Mouse (Mus musculus) hindbrain, embryonic 16.5 days (tissue): ENCODE data around the gene Eva1b. TPM values are rescaled to one million over a fixed set of nuclear protein-coding genes. Genes with fewer than 3 reads are reported as not detected.
A peak's percentile ranks its signal among the peaks of the same experiment; 100 is the strongest.

Experiments used
- ATAC-seq: fragments of 200-750 bp; cut with Nextera tagmentation; 2 replicates; pipeline ENCODE4 v1.8.0; 2017; ENCODE audit warnings: moderate TSS enrichment, moderate library complexity
- H3K27ac ChIP-seq: fragments of 300-500 bp; sonication (generic); 2 replicates; pipeline ENCODE4 v1.5.1; 2014; ENCODE audit warnings: low read depth, mild to moderate bottlenecking, control low read depth, low read length, moderate library complexity
- H3K27me3 ChIP-seq: fragments of 300-500 bp; sonication (generic); replicated peaks from 2 replicates; pipeline ENCODE4 v1.6.1; 2014; ENCODE audit warnings: low read length; ENCODE audit not compliant: control insufficient read depth, insufficient read depth
- H3K36me3 ChIP-seq: fragments of 300-500 bp; sonication (generic); 2 replicates; pipeline ENCODE4 v1.6.1; 2014; ENCODE audit warnings: mild to moderate bottlenecking, low read length, moderate library complexity, mixed read lengths; ENCODE audit not compliant: control insufficient read depth, insufficient read depth
- H3K4me1 ChIP-seq: fragments of 300-500 bp; sonication (generic); 2 replicates; pipeline ENCODE4 v1.6.1; 2014; ENCODE audit warnings: low read depth, low read length; ENCODE audit not compliant: control insufficient read depth, insufficient read depth
- H3K4me2 ChIP-seq: fragments of 300-500 bp; sonication (generic); 2 replicates; pipeline ENCODE4 v1.6.1; 2014; ENCODE audit warnings: mild to moderate bottlenecking, low read length, control low read depth, moderate library complexity
- H3K4me3 ChIP-seq: fragments of 300-500 bp; sonication (generic); 2 replicates; pipeline ENCODE4 v1.5.1; 2014; ENCODE audit warnings: mild to moderate bottlenecking, low read length, control low read depth, moderate library complexity
- H3K9ac ChIP-seq: fragments of 300-500 bp; sonication (generic); 2 replicates; pipeline ENCODE4 v1.6.1; 2014; ENCODE audit warnings: low read depth, mild to moderate bottlenecking, control low read depth, low read length, moderate library complexity
- H3K9me3 ChIP-seq: fragments of 300-500 bp; sonication (generic); 2 replicates; pipeline ENCODE4 v1.6.1; 2014; ENCODE audit warnings: mild to moderate bottlenecking, low read length, moderate library complexity; ENCODE audit not compliant: control insufficient read depth
- WGBS: fragments of 180-500 bp; shearing (Covaris S2); extraction: QIAGEN DNeasy Blood & Tissue Kit; methylation state at CpG from one replicate; pipeline ENCODE4 v1.1.7; 2014; 5-methylcytosine and 5-hydroxymethylcytosine counted together
- polyA plus RNA-seq: library from polyadenylated mRNA; unstranded; fragments of >200 nt; fragmentation: Nextera tagmentation; extraction: Ambion mirVana; gene quantifications from 2 replicates; pipeline ENCODE4 v1.2.1, GENCODE M21; 2015

The Eva1b gene
- 11.8 and 13.7 TPM in 2 replicates for polyA plus RNA-seq

- peak within 1 kb of the TSS; percentile 47 for H3K4me3 ChIP-seq
- H3K36me3 ChIP-seq: no peaks in the 10 kb centered on the region
- peak within 1 kb of the TSS; percentile 63 for H3K9ac ChIP-seq
- H3K4me2 ChIP-seq: peak within 1 kb of the TSS; percentile 72
- ATAC-seq: no peak
- H3K9me3 ChIP-seq: no peaks in the 10 kb centered on the region
- H3K27ac ChIP-seq: peak within 1 kb of the TSS; percentile 64
- H3K27me3 ChIP-seq: peaks cover 26% of the 10 kb centered on the region
- peaks cover 12% of the 10 kb centered on the region for H3K4me1 ChIP-seq
- whole genome bisulfite sequencing: 2% methylated on average over 24 of the region's 24 CpGs
Measured at GRCm38 (mm10) chr4:126147533-126148160, at the start of gene Eva1b. Eva1b (plus strand) TSS chr4:126147744.

DNA sequence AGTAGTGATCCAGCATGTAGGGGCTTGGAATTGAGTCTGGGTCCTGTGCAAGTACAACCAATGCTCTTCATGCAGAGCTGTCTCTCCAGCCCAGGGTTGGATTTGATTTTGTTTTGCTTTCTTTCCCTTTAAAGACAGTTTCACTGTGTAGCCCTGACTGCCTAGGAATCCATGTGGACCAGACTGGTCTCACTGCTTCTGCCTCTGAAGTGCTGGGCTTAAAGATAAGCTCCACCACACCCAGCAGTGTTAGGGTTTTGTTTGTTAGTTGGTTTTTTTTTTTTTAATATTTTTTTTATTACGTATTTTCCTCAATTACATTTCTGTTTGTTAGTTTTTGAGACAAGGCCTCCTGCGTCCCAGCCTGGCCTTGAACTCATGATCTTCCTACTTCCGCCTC is 48.2 kb upstream of the Eva1b start:
- H3K36me3 ChIP-seq: no peaks in the 10 kb centered on the region
- no peak overlapping the region for H3K27ac ChIP-seq
- peaks cover 10% of the 10 kb centered on the region for H3K4me1 ChIP-seq
- no peak for ATAC-seq
- WGBS: 94% methylated on average over 3 of the region's 3 CpGs
- H3K4me2 ChIP-seq: no peak overlapping the region
- H3K9ac ChIP-seq: no peak overlapping the region
- H3K4me3 ChIP-seq: no peak overlapping the region
- no peaks in the 10 kb centered on the region for H3K9me3 ChIP-seq
- no peaks in the 10 kb centered on the region for H3K27me3 ChIP-seq

- no peak overlapping the region for H3K4me2 ChIP-seq
- H3K4me3 ChIP-seq: no peak overlapping the region
- no peaks in the 10 kb centered on the region for H3K9me3 ChIP-seq
- no peak overlapping the region for H3K27ac ChIP-seq
- WGBS: 90% methylated on average over 3 of the region's 3 CpGs
- H3K9ac ChIP-seq: no peak overlapping the region
- peaks cover 23% of the 10 kb centered on the region for H3K4me1 ChIP-seq
- no peak for ATAC-seq
- no peaks in the 10 kb centered on the region for H3K36me3 ChIP-seq
- H3K27me3 ChIP-seq: no peaks in the 10 kb centered on the region
Measured at GRCm38 (mm10) chr4:126100764-126101163, 46.8 kb upstream of the Eva1b start.

DNA sequence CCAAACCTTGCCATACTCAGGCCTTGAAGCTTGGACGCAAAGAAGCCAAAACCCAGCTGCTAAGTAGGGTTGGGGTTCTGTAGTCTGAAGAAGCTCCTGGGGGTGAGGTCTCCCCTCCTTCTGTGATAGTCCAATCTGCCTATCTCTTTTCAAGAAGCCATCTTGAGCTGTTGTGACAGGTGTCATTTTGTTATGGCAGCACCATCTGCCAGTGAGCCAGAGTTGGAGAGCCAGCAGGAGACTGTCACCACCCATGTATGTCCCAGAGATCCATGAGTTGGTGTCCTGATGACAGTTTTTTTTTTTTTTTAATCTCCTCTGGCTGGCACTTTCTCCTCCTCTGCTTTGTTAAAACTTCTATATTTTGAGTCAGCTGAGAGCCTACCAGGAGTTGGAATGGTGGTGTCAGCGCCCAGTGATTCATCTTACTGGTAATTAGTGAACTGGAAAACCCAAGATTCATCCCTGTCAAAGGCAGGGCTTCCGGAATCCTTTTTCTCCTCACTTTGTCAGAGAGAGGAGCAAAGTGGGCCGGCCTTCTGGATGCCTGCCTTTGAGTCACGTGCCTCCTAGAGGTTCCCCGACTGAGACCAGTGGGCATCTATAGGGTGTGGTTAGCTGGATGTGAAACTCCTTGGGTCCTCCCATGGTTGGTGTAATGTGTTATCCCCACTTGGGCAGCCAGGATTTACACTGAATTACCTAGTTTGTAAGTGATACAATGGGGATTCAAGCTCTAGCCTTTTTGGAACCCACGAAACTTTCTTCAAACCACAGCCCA is 45.3 kb upstream of the Eva1b start:
- Histone ChIP-seq H3K9ac (no peak overlapping the region), H3K4me1 (peaks cover 26% of the 10 kb centered on the region)

DNA sequence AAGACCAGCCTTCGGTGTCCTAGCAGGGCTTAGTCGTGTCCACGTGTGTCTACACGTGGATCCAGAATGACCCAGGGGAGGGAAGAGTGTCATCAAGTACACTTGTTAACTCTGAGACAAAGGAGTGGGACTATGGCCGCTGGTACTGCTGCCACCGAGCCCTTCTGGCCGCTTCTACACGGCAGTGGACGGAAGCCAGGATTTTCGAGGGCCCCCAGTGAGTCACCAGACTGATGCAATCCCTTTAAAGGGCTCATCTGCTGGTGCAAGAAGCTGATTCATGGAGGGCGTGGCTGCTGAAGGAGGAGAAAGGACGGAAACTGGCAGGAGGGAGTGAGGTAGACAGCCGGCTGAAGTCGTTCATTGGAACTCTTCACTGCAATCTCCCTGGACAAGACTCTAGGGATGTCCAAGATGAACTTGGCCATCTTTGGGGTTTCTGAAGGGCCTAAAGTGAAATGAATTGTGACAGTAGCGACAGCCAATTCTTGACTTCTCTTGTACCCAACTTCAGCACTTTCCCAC is 44.4 kb upstream of the Eva1b start:
- Histone ChIP-seq H3K4me3 (peak overlapping the region; percentile 91), H3K9ac (peak overlapping the region; percentile 20), H3K9me3 (no peaks in the 10 kb centered on the region), H3K4me1 (peaks cover 32% of the 10 kb centered on the region), H3K4me2 (peak overlapping the region; percentile 71), H3K27me3 (no peaks in the 10 kb centered on the region), H3K36me3 (no peaks in the 10 kb centered on the region), H3K27ac (peak overlapping the region; percentile 81)
- peak; percentile 38 for ATAC-seq
- under 1% methylated on average over 15 of the region's 15 CpGs for WGBS

More for the DNA sequence above, 45.3 kb upstream of the Eva1b start:
- no peaks in the 10 kb centered on the region for H3K36me3 ChIP-seq
- ATAC-seq: no peak
- peak overlapping the region; percentile 71 for H3K4me2 ChIP-seq
- 33% methylated on average over 7 of the region's 7 CpGs for WGBS
- H3K27me3 ChIP-seq: no peaks in the 10 kb centered on the region
- no peak overlapping the region for H3K4me3 ChIP-seq
- peak overlapping the region; percentile 81 for H3K27ac ChIP-seq
- no peaks in the 10 kb centered on the region for H3K9me3 ChIP-seq

DNA sequence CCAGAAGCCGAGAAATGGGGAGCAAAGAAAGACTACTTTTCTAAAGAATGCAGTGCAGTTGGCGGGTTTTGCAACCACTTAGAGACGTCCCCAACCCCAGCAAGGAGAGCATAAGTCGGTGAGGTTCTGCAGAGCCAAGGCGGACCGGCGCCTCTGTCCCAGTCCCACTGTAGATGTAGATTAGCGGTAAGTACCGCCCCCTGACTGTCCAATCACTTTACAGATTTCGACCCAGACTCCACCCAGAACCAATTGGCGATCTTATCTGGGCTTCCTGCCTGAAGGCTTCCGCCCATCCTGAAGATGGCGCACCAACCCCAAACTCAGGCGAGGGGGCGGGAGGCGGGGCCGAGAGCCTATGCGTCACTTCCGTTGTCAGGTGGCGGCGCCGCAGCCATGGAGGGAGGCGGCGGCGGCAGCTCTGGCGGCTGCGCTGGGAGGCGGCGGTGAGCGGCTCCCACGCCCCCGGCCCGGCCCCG is 43.9 kb upstream of the Eva1b start, which contains the start of gene Stk40:
TSS of gene Stk40 (plus strand) at position 368 of the 479 bp plus-strand sequence.
- Histone ChIP-seq H3K9me3 (no peaks in the 10 kb centered on the region), H3K27ac (peak within 1 kb of the TSS; percentile 81), H3K9ac (peak within 1 kb of the TSS; percentile 89), H3K36me3 (no peaks in the 10 kb centered on the region), H3K4me2 (peak within 1 kb of the TSS; percentile 82), H3K4me1 (peaks cover 37% of the 10 kb centered on the region), H3K27me3 (no peaks in the 10 kb centered on the region), H3K4me3 (peak within 1 kb of the TSS; percentile 91)
- peak; percentile 96 for ATAC-seq
- WGBS: under 1% methylated on average over 18 of the region's 34 CpGs

- H3K27ac ChIP-seq: peak overlapping the region; percentile 81
Measured at GRCm38 (mm10) chr4:126104261-126105075, 43.1 kb upstream of the Eva1b start.

DNA sequence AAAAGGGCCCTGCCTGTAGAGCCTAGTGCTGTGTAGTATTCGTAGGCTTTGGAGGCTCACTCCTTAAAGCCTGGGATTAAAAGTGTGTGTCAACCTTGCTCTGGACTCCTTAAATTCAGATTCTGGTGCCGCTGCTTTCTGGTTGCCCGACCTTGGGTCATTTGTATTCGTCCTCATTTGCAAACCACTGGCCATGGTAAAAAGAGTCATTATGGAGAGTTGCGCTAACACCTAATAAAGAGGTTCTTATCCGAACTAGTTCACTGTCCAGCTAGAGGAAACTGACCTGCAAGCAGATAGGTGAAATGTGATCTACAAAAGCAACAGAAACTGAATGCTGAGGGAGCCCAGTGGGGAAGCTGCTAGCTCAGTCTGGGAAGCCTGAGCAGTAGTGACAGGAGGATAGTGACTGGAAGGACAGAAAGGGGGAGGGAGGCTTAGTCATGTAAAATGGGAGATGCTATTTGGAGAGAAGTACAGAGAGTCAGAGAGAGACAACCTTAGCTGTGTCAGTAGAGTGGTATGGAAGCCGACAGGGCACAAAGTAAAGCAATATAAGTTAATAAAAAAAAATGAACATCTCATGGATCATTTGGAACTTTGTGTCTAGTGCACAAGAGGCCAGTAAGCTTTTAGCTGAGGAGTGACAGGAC is 42.3 kb upstream of the Eva1b start:
- no peaks in the 10 kb centered on the region for H3K27me3 ChIP-seq
- no peak overlapping the region for H3K27ac ChIP-seq
- no peak for ATAC-seq
- H3K36me3 ChIP-seq: no peaks in the 10 kb centered on the region
- WGBS: 47% methylated on average over 7 of the region's 7 CpGs
- peak overlapping the region; percentile 89 for H3K9ac ChIP-seq
- peak overlapping the region; percentile 82 for H3K4me2 ChIP-seq
- H3K9me3 ChIP-seq: no peaks in the 10 kb centered on the region
- peak overlapping the region; percentile 91 for H3K4me3 ChIP-seq
- peaks cover 46% of the 10 kb centered on the region for H3K4me1 ChIP-seq

More at GRCm38 (mm10) chr4:126104261-126105075, 43.1 kb upstream of the Eva1b start:
- peak overlapping the region; percentile 89 for H3K9ac ChIP-seq
- H3K36me3 ChIP-seq: no peaks in the 10 kb centered on the region
- peak overlapping the region; percentile 91 for H3K4me3 ChIP-seq
- H3K27me3 ChIP-seq: no peaks in the 10 kb centered on the region
- H3K9me3 ChIP-seq: no peaks in the 10 kb centered on the region
- no peak; the same call in 1 of the 2 replicates for ATAC-seq
- H3K4me1 ChIP-seq: peaks cover 39% of the 10 kb centered on the region
- 3% methylated on average over 34 of the region's 34 CpGs for WGBS
- H3K4me2 ChIP-seq: peak overlapping the region; percentile 82
